Mouse (Mus musculus) intestine, embryonic 15.5 days (tissue): ENCODE data around the gene Olfr1440. TPM values are rescaled to one million over a fixed set of nuclear protein-coding genes. Genes with fewer than 3 reads are reported as not detected.

ENCODE experiments used
- ATAC-seq: fragments of 200-750 bp; cut with Nextera tagmentation; 2 replicates; pipeline ENCODE4 v1.8.0; 2017; ENCODE audit warnings: moderate TSS enrichment, moderate library complexity
- H3K27ac ChIP-seq: fragments of 300-500 bp; sonication (generic); 2 replicates; pipeline ENCODE4 v1.5.1; 2015; ENCODE audit warnings: mild to moderate bottlenecking, inconsistent platforms
- H3K27me3 ChIP-seq: fragments of 300-500 bp; sonication (generic); replicated peaks from 2 replicates; pipeline ENCODE4 v1.6.1; 2015; ENCODE audit warnings: inconsistent platforms
- H3K36me3 ChIP-seq: fragments of 300-500 bp; sonication (generic); 2 replicates; pipeline ENCODE4 v1.6.1; 2015; ENCODE audit warnings: inconsistent platforms
- H3K4me1 ChIP-seq: fragments of 300-500 bp; sonication (generic); replicated peaks from 2 replicates; pipeline ENCODE4 v1.6.1; 2015; ENCODE audit warnings: inconsistent platforms
- H3K4me2 ChIP-seq: fragments of 300-500 bp; sonication (generic); replicated peaks from 2 replicates; pipeline ENCODE4 v1.6.1; 2015; ENCODE audit warnings: mild to moderate bottlenecking, inconsistent platforms
- H3K4me3 ChIP-seq: fragments of 300-500 bp; sonication (generic); replicated peaks from 2 replicates; pipeline ENCODE4 v1.5.1; 2015; ENCODE audit warnings: inconsistent platforms
- H3K9ac ChIP-seq: fragments of 300-500 bp; sonication (generic); 2 replicates; pipeline ENCODE4 v1.6.1; 2015; ENCODE audit warnings: inconsistent platforms
- H3K9me3 ChIP-seq: fragments of 300-500 bp; sonication (generic); 2 replicates; pipeline ENCODE4 v1.6.1; 2016; ENCODE audit warnings: inconsistent platforms
- WGBS: fragments of 180-500 bp; shearing (Covaris S2); methylation state at CpG from one replicate; pipeline ENCODE4 v1.1.7; 2015; 5-methylcytosine and 5-hydroxymethylcytosine counted together
- polyA plus RNA-seq: library from polyadenylated mRNA; unstranded; fragments of >200 nt; fragmentation: Nextera tagmentation; extraction: Ambion mirVana; gene quantifications from 2 replicates; pipeline ENCODE4 v1.2.1, GENCODE M21; 2015

The Olfr1440 gene
- polyA plus RNA-seq, 1 experiment from 2014 or later, result not detected

GRCm38 (mm10) chr19:12439581-12439980 is 52.5 kb downstream of the Olfr1440 start:
- 40% methylated on average over 1 of the region's 1 CpGs for WGBS
- H3K27ac ChIP-seq, result no peak overlapping the region
- peaks cover 4% of the 10 kb centered on the region; the same call in 1 of the 2 replicates for H3K4me1 ChIP-seq

GRCm38 (mm10) chr19:12440103-12440725 is 53.1 kb downstream of the Olfr1440 start:
- Histone ChIP-seq H3K27ac (0 out of 2 replicates have a peak overlapping the region, but pooled peaks have one; percentile 27), H3K9me3 (no peaks in the 10 kb centered on the region), H3K27me3 (no peaks in the 10 kb centered on the region), H3K4me1 (peaks cover 4% of the 10 kb centered on the region; the same call in 1 of the 2 replicates), H3K9ac (no peak overlapping the region), H3K4me3 (no peak overlapping the region), H3K36me3 (no peaks in the 10 kb centered on the region), H3K4me2 (no peak overlapping the region)
- WGBS, result 60% methylated on average over 5 of the region's 5 CpGs
- no peak for ATAC-seq

More at GRCm38 (mm10) chr19:12439581-12439980, 52.5 kb downstream of the Olfr1440 start:
- Histone ChIP-seq H3K4me2 (no peak overlapping the region), H3K9me3 (no peaks in the 10 kb centered on the region), H3K4me3 (no peak overlapping the region), H3K27me3 (no peaks in the 10 kb centered on the region), H3K36me3 (no peaks in the 10 kb centered on the region), H3K9ac (no peak overlapping the region)
- no peak for ATAC-seq

- WGBS, result 80% methylated on average over 4 of the region's 4 CpGs
- no peak for ATAC-seq
- Histone ChIP-seq H3K4me3 (no peak overlapping the region), H3K9ac (no peak overlapping the region), H3K27me3 (no peaks in the 10 kb centered on the region), H3K27ac (no peak overlapping the region), H3K9me3 (no peaks in the 10 kb centered on the region), H3K36me3 (no peaks in the 10 kb centered on the region), H3K4me1 (peaks cover 4% of the 10 kb centered on the region; the same call in 1 of the 2 replicates), H3K4me2 (no peak overlapping the region)
These were observed 55.5 kb downstream of the Olfr1440 start for GRCm38 (mm10) chr19:12442560-12442959.

GRCm38 (mm10) chr19:12445014-12445413 is 57.9 kb downstream of the Olfr1440 start:
- no peak overlapping the region for H3K4me3 ChIP-seq
- H3K4me1 ChIP-seq, result peaks cover 4% of the 10 kb centered on the region; the same call in 1 of the 2 replicates
- no peaks in the 10 kb centered on the region for H3K9me3 ChIP-seq
- H3K27ac ChIP-seq, result no peak overlapping the region
- no peaks in the 10 kb centered on the region for H3K36me3 ChIP-seq
- H3K9ac ChIP-seq, result no peak overlapping the region
- ATAC-seq, result no peak
- no peaks in the 10 kb centered on the region for H3K27me3 ChIP-seq
- no peak overlapping the region for H3K4me2 ChIP-seq
- 86% methylated on average over 3 of the region's 3 CpGs for WGBS

Other genes with a start within 250 kb of the Olfr1440 start
- gene Olfr1555-ps1, start 217.2 kb upstream of the Olfr1440 start, polyA plus RNA-seq, result not detected in 2 replicates
- not detected in 2 replicates for gene Olfr1431, start 186.6 kb upstream of the Olfr1440 start, polyA plus RNA-seq
- not detected in 2 replicates for gene Olfr1432, start 154.7 kb upstream of the Olfr1440 start, polyA plus RNA-seq
- not detected in 2 replicates for gene Olfr262, start 145.6 kb upstream of the Olfr1440 start, polyA plus RNA-seq
- gene Olfr235, start 126.2 kb upstream of the Olfr1440 start, polyA plus RNA-seq, result not detected in 2 replicates
- gene Olfr1434, start 107.4 kb upstream of the Olfr1440 start, polyA plus RNA-seq, result not detected in 2 replicates
- gene Olfr1436, start 88.1 kb upstream of the Olfr1440 start, polyA plus RNA-seq, result not detected in 2 replicates
- not detected in 2 replicates for gene Olfr1437, start 62.2 kb upstream of the Olfr1440 start, polyA plus RNA-seq
- gene Olfr1438-ps1, start 51.4 kb upstream of the Olfr1440 start, polyA plus RNA-seq, result not detected in 2 replicates
- gene Olfr1441, start 30.2 kb downstream of the Olfr1440 start, polyA plus RNA-seq, result not detected in 2 replicates
- not detected in 2 replicates for gene Pfpl, start 40.6 kb downstream of the Olfr1440 start, polyA plus RNA-seq
- gene Mpeg1, start 73.5 kb downstream of the Olfr1440 start, polyA plus RNA-seq, result 0.88 and 0.98 TPM in 2 replicates
- gene Dtx4, start 114.2 kb downstream of the Olfr1440 start, polyA plus RNA-seq, result 15.0 and 15.5 TPM in 2 replicates
- gene Fam111a, start 158.5 kb downstream of the Olfr1440 start, polyA plus RNA-seq, result 18.4 and 20.0 TPM in 2 replicates
- 0.06 and 0.24 TPM in 2 replicates for gene Gm4952, start 212.7 kb downstream of the Olfr1440 start, polyA plus RNA-seq
- gene Glyat, start 246.0 kb downstream of the Olfr1440 start, polyA plus RNA-seq, result 0.16 and 0.32 TPM in 2 replicates